Mouse (Mus musculus): Measurements from ENCODE around the gene Dnajb12.
A peak's percentile ranks its signal among the peaks of the same experiment; 100 is the strongest.

Dnajb12 gene

GRCm38 (mm10) chr10:59879255-59880028 lies at the start of gene Dnajb12:
Dnajb12 (plus strand) TSS chr10:59879556.
- peak; percentile 94 for DNase-seq (ENCODE audit: low spot score)

DNA sequence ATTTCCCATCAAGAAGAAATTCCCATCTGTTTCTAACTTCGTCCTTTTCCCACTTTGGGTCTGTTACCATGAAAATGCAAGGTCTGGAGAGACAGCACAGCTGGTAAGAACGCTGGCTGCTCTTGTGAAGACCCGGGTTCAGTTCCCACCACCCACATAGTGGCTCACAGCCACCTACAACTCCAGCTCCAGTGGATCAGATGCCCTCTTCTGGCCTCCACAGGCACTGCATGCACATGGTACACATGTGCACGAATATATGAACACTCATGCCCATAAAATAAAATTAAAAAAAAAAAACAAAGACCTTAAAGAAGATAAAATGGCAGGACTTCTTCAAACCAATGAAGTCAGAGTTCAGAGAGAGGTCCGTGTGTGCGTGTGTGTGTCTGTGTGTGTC lies 49.5 kb upstream of the Dnajb12 start:
- DNase-seq (ENCODE audit: low spot score), result no peak

GRCm38 (mm10) chr10:59831950-59832349 lies 47.4 kb upstream of the Dnajb12 start:
- no peak for DNase-seq (ENCODE audit: low spot score)

DNA sequence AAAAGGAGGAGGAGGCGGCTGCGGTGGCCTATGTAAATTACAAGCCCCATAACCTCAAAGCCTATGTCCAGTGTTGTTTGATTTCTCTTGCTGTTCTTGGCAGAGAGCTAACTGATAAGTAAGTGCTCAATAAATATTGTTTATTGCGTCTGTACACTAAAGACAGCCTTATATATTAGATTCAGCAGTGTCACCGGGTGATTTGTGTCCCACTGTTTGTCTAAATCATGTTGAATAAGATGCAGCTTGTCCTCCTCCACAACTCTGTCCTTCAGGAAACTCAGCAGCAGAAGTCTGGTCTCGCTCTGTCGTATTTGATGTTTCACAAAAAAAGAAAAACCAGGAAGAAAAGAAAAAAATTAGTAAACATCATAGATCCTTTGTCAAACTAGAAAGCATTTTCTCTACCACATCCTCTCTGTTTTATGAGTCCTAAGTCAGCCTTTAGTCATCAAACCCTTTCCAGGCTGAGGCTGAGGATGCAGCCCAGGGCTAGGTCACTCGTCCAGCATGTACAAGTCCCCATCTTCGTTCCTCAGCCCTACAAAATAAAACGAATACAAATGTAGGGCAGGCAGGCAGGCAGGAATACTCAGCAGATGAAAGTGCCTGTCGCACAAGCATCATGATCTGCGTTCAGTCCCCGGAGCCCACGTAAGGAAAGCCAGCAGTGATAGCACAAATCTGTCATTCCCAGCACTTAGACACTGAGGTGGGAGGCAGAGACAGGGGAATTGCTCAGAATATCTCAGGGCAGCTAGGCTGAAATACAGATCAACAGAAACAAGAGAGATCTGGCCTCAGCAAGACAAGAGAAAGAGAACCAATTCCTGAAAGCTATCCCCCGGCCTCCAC lies 43.8 kb upstream of the Dnajb12 start:
- DNase-seq (ENCODE audit: low spot score), result no peak

GRCm38 (mm10) chr10:59837490-59837889 lies 41.9 kb upstream of the Dnajb12 start:
- no peak for DNase-seq (ENCODE audit: low spot score)

DNA sequence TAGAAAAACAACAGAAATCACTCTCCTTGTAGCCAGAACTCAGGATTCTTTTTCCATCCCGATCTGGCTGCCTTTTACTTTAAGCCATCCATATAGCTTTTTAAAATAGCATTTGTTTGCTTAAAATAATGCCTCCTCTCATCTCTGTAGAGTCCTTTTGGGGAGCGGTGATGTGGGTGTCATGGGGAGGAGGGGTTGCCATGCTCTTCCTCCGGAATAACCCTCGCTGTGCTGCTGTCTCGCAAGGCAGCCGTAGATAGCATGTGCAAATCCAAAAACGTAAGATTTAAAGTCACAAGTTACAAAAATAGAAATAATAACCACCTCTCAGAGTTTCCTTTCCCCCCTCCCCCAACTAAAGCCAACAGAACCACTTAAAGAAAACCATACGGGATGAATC lies 37.9 kb upstream of the Dnajb12 start:
- no peak for DNase-seq (ENCODE audit: low spot score)

GRCm38 (mm10) chr10:59843125-59843524 lies 36.2 kb upstream of the Dnajb12 start:
- no peak for DNase-seq (ENCODE audit: low spot score)

GRCm38 (mm10) chr10:59844686-59845085 lies 34.7 kb upstream of the Dnajb12 start:
- DNase-seq (ENCODE audit: low spot score), result no peak

- no peak for DNase-seq (ENCODE audit: low spot score)
Observed at GRCm38 (mm10) chr10:59846416-59846815, 32.9 kb upstream of the Dnajb12 start.

DNA sequence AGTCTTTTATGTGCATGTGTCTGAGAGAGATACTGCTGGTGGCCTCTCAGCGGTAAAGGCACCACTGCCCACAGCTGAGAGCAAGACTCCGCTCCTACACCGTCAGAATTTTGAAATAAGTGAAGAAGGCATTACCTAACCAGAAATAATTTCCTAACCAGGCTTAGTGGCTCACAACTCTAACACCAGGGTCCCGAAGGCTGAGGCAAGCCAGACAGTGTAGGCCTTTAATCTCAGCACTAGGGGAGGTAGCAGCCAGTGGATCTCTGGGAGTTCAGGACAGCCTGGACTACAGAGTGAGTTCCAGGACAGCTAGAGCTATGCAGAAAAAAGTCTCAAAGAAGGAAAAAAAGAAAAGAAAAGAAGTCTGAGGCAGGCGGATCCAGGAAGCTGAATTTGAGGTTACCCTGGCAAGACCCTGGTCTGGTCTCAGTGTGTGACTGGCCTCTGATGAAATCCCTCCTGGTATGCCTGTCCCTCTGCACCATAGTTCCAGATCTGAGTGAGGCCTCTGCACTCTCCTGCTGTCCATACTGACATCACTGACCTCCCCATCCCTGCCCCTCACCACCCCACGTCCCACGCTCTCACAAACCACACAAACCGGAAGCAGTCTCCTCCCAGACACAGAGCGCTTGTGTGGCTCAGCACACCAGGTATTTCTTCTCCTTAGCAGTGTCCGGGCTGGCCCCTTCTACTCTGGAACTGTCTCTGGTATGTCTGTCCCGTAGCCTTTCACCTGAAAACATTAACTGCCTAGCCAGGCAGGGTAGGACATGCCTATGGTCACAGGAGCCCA lies 31.1 kb upstream of the Dnajb12 start:
- DNase-seq (ENCODE audit: low spot score), result no peak

GRCm38 (mm10) chr10:59848953-59849352 lies 30.4 kb upstream of the Dnajb12 start:
- DNase-seq (ENCODE audit: low spot score), result no peak

DNA sequence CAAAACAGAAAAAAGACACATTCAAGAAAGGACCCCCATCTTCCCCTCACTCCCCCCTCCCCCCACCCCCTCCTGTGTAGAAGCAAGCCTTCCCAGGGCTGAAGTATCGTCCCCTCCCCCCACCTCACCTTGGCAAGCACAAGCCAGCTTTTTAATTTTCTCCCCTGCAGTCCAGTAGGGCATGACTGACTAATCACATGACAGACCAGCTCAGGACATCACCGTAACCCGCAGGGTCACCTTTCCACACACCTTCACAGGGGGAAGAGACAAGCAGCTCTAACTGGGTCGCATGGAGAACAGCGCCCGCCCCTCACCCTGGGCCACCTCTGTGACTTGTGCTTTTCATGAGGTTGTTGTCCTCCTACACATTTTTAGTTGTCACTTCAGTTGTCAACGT lies 30.0 kb upstream of the Dnajb12 start:
- DNase-seq (ENCODE audit: low spot score), result no peak

GRCm38 (mm10) chr10:59857157-59857556 lies 22.2 kb upstream of the Dnajb12 start:
- no peak for DNase-seq (ENCODE audit: low spot score)

- DNase-seq (ENCODE audit: low spot score), result no peak
Observed at GRCm38 (mm10) chr10:59860684-59861083, 18.7 kb upstream of the Dnajb12 start.

GRCm38 (mm10) chr10:59861201-59861600 lies 18.2 kb upstream of the Dnajb12 start:
- no peak for DNase-seq (ENCODE audit: low spot score)

DNA sequence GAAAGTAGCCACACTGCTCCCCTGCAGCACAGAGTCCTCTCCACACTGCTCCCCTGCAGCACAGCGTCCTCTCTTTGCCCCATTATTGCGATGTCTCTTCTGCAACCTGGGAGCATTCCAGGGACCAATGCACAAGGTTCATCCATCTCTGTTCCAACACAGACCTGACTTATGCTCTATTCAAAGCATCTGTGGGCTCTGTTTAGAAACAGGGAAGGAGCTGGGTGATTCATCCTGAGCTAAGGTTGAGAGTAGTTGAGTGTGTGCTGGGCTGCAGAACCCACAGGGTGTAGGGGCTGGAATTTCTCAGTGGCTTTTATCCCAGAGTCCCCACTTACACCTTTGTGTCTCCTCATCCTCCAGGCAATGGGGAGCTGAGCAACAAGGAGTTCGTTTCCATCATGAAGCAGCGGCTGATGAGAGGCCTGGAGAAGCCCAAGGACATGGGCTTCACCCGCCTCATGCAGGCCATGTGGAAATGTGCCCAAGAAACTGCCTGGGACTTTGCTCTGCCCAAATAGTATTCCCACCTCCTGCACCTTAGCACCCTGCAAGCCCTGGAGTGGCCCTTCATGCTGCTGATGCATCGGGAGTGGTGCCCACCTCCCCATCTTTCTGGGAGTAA lies 16.4 kb upstream of the Dnajb12 start:
- no peak for DNase-seq (ENCODE audit: low spot score)

GRCm38 (mm10) chr10:59863620-59864019 lies 15.7 kb upstream of the Dnajb12 start:
- no peak for DNase-seq (ENCODE audit: low spot score)

- DNase-seq (ENCODE audit: low spot score), result no peak
Observed at GRCm38 (mm10) chr10:59864232-59864875, 15.0 kb upstream of the Dnajb12 start.

DNA sequence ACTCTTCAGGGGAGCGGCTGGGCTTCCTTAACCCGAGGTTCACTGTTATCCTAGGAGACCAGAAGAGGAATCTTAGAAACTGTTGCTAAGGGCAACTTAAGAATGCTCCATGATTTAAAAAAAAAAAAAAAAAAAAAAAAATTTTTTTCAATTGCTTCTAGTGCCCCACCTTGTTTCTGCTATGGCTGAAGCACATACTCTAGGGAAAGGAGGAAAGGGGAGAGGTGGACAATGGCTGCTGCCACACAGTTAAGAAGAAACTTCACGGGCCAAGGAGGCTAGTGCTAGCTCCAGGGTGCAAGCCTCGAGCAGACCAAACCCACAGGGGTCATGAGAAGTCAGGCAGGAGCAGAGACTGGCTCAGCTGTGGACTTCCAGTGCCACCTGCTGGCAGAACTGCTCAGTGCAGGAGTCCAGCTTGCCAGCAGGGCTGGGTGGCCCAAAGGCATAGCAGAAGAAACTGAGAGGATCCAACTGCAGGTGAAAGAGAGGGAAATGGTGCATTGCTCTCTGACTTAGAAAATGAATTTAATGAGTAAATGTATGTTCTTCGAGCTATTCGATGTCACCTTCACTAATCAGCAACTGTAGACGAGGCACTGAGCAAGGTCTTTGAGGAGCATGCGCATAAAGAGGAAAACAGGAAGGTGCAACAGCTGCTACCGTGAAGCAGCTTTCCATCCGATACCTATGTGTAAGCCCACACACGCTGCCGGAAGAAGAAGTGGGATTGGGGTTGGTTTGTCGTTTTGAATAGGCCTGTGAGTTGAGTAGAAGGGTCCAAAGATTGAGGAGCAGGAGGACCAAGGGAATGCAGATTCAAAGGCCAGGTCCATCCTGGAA lies 14.3 kb upstream of the Dnajb12 start:
- peak; percentile 79 for DNase-seq (ENCODE audit: low spot score)

DNA sequence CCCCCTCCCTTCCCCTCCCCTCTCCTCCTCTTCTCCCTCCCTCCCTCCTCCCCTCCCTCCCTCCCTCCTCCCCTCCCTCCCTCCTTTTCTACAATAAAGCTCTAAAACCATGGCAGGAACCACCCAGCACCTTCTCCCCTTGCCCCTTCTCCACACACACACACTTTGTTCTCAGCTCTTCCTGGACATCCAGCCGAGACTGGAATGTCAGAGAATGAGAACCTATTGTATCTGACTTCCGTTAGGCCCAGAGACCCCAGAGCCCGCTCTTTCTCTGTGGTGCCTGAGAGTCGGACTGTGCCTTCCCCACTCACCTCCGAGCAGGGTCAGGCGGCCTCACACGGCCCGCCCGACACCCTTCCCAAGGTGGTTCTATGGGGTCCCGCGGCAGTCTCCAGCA lies 11.1 kb upstream of the Dnajb12 start:
- no peak for DNase-seq (ENCODE audit: low spot score)

GRCm38 (mm10) chr10:59870038-59870437 lies 9.3 kb upstream of the Dnajb12 start:
- DNase-seq (ENCODE audit: low spot score), result no peak

Data from c-Kit-positive CD71-positive TER-119-positive erythroid progenitor cells, embryonic 14.5 days (primary cell).